Mouse (Mus musculus) brain, embryonic 14.5 days (tissue): ENCODE results near the gene Vwa7.

Source experiments
- CTCF ChIP-seq: fragments of 200-500 bp; IDR thresholded peaks from 2 replicates; pipeline ENCODE4 v1.5.1; 2012; ENCODE audit warnings: inconsistent platforms, mild to moderate bottlenecking, moderate library complexity, borderline replicate concordance; ENCODE audit not compliant: insufficient read depth, insufficient read length; ENCODE audit errors: extremely low read depth
- POLR2A ChIP-seq: fragments of 200-500 bp; IDR thresholded peaks from 2 replicates; pipeline ENCODE4 v1.6.1; 2012; ENCODE audit warnings: mild to moderate bottlenecking, inconsistent platforms, borderline replicate concordance; ENCODE audit not compliant: poor library complexity, insufficient read depth, insufficient read length, severe bottlenecking; ENCODE audit errors: extremely low read depth

DNA sequence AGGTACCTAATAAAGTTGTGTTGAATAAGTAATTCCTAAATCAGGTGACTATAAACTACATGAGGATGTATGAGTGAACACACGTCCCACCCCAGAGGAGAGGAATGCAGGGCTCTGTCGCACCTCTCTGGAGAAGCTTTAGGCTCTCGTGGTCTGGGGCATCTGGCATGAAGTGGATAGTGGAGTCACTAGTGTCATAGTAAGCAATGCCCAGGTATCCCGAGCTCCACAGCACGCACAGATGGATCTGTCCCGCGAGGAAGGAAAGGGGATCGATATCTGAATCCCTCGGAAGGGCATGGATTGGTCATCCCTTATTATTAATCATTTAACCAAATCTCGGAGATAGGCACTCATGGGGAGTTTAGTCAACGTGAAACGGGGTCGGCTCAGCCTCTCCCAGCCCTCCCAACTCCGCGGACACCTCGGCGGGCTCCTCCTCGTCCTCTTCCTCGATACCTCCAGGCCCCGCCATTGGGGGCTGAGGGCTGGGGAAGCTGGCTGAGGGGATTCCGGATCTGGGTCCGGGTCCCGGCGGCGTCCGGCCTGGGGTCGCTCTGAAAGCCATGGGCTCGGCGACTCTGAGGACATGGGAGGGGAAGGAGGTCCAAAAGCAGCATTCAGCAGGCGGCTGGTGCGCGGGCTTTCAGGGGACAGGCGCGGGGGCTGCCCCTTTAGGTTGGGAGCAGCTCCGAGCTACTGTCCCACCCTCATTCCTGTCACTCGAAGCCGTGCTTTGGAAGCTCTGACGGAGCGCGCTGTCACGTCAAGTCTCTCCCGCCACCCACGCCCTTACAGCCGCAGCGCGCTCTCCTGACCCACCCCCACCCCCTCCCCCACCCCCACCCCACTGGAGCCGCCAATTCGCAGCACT is 29.7 kb downstream of the Vwa7 start:
- TF ChIP-seq CTCF (no peak), POLR2A (no peak)
